Mouse (Mus musculus) urinary bladder, postnatal 36 days (tissue): ENCODE results near the gene Exph5.

Source experiments
- DNase-seq, 2 experiments: peaks; one replicate each; pipeline ENCODE4 v3.0.0; 2022; ENCODE audit warnings: low spot score in 2 of 2, mixed read lengths in 1 of 2

Gene Exph5

DNA sequence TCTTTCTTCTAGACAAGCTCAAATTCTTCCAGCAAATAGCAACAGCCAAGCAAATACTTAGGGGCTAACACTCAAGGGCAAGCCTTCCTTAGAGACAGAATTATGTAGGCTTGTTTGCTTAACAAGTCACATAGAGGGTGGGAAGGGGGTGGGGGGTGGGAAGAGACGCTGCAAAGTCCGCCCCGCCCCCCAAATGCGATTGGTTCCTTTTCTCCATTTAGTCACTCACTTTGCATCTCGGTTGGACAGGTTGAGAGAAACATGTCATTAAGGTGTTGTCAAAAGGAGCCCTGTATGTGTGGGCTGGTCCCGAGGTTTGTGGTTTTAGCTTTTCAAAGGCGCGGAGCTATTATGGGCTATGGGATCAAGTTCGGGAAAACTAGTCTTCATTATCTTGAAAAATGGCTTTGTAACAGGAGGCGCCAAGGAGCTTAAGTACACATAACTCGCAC lies at the start of gene Exph5:
Gene Exph5, plus strand, starts transcription at position 402 of the 452 bp plus-strand sequence.
- peak; percentile 21 to 36 for DNase-seq

DNA sequence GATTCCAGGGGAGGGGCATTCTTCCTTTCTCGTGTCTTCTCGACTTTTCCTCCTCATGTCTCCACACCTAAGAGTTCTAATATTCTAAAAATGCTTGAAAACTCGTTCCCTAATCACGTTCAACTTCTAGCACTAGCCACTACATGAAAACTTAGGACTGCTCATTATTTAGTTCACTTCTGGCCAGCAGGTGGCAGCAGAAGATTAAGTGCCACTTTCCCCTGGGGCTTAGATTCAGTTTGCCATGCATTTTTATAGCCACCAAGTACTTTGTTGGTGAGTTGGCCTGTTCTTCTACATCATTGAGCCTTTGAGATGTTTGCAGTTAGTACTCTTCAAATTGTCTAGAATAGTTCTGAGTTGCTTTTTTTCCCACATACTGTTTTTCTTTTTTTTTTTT lies 47.1 kb upstream of the Exph5 start:
- DNase-seq: peak; percentile 63 to 67

DNA sequence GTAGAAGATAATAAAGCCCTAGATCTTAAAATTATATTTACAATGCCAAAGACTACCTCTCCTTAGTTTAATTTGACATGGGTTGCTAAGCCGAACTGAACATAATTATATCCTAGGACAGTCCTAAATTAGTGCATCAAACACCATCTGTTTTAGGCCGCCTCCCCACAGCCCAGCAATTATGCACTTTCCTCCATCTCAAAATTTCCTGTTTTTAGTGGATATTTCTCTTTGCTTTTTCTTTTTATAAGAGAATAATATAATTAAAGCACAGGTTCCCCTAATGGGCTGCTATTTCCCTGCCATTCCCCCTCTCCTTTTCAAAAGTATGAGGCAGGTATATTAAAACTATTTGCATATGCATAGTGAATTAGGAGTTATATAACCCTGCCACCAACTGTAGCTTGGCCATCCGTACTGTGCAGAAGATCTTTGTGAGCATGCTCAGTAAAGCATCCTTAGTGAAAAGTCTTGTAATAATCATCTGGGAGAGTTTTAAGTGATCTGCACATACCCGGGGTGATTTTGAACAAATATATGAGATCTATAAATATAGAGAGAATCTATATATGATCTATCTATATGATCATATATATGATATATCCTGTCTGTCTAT lies 44.7 kb upstream of the Exph5 start:
- DNase-seq: no peak

DNA sequence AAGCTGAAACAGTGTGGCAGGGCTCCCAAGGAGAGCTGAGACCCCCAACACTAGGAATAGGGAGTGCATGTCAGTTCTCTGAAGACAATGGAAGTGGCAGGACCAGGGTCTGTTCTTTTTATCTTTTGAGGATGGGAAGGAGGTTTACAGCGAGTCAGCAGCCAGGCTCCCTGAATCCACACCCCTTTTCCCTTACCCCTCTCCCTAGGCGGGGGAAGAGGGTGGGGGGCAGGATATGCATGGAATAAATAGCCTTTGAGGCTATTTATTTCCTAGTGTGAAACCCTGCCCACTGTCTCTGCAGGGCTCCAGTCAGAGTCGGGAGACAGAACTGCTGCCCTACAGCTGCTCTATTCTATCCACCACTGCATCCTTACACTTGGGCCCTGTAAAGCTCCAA lies 43.7 kb upstream of the Exph5 start:
- no peak for DNase-seq

DNA sequence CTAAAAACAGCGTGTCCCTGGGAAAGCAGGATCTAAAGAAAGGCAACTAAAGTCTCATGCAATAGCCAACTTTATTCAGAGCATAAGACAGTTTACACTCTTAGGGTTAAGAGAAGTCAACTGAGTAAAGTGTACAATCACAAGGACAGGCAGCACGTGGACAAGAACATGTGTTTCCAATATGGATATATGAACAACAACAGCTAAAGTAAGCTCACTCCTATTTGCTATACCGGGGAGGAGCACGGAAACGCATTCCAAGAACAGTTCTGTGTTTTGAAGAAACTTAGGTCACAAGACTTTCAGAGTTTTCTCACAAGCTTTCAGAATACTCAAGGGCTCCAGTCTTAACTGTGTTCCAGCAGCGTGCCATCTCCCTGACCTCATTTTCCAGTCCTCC lies 43.3 kb upstream of the Exph5 start:
- DNase-seq: no peak

DNA sequence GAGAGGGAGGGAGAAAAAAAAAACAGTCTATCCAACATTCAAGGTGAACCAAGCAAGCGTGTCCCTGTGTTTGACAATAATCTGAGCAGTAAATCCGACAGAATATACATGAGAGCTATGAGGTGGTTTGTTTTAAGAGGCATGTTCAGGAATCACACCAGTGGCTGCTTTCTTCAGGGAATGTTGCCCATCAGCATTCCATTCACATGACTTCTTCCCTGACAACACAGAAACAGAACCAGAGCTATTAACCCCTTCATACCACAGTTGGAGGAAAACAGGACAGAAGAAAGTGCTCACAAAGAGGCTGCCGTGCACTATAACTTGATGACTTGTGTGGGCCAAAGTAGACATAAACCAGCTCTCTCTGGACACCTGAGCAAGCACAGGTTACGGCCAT lies 37.1 kb upstream of the Exph5 start:
- DNase-seq: no peak

DNA sequence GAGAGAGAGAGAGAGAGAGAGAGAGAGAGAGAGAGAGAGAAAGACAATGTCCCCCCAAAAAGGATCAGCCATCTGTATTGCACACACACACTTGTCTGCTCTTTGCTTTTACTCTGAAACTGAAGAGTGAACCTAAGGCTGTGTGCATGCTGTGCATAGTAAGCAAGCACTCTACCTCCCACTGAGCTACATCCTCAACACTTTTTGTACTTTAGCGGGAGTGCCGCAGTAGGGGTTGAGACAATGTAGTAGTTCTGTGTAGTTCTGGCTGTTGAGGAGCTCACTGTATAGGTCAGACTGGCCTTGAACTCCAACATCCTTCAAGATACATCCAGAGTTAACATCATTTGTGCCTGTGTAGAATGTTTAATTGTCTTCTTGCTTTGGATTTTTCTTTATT lies 35.9 kb upstream of the Exph5 start:
- DNase-seq: no peak

DNA sequence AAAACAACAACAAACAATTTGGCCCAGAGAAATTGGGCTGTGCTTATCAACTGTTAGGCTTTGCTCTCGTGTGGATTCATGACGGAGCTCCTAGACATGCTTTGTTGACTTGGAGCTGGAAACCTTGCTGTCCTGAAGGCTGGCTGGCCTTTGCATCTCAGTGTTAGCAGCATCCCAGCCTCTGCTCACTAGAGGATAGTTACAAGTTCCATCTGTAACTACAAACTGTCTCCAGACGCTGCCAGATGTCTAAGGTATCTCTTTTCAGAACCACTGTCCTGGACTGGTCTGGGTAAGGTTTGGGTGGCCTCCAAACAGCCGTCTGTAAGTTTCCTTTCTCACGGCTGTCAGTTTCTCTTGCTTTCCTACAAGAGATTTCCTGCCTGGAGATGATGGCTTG lies 33.4 kb upstream of the Exph5 start:
- no peak for DNase-seq

DNA sequence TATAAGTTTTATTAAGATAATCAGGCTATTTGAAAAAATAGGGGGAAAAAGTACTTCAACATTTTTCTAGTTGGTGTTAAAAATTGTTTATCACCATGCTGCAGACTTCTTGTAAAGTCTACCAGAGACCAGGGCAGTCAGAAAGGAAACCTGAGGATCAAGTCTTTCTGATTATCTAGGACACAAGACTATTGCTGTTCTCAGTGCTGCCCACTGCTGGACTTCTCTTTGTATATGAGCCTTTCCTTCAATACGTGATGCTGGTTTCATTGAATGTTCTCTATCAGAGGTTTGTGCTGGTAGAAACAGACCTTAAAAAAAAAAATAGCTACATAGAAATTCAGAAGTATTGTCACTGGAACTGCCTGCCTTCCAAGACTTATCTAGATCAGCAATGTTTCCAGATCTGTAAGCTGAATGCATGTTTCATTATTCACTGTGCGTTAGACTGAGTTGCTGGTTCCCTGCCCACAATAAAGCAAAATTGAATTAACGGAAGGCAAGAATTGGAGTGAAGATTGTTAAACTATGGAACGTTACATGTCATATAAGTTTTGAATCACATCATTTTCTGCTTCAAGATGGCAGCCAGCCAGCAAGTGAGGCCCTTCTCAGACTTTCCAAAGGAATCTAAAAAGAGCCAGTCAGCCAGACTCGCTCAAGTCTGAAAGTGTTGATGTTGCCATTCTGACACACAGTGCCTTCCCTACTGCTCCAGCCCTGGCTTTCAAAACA lies 32.6 kb upstream of the Exph5 start:
- peak in 1 of 2 experiments; percentile 7 for DNase-seq

DNA sequence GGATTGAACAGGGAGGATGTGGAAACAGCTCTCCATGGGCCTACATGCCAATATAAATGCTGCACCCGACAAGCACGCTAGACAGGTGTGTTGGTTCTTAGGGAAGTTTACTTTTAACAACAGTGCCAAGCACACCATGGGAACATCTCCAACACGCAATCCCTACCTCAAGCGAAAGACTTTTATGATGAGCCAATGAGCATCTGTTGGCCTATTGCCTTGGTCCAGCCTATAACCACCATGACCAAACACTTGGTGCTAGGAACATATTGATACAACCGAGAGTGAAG lies 32.1 kb upstream of the Exph5 start:
- no peak for DNase-seq

DNA sequence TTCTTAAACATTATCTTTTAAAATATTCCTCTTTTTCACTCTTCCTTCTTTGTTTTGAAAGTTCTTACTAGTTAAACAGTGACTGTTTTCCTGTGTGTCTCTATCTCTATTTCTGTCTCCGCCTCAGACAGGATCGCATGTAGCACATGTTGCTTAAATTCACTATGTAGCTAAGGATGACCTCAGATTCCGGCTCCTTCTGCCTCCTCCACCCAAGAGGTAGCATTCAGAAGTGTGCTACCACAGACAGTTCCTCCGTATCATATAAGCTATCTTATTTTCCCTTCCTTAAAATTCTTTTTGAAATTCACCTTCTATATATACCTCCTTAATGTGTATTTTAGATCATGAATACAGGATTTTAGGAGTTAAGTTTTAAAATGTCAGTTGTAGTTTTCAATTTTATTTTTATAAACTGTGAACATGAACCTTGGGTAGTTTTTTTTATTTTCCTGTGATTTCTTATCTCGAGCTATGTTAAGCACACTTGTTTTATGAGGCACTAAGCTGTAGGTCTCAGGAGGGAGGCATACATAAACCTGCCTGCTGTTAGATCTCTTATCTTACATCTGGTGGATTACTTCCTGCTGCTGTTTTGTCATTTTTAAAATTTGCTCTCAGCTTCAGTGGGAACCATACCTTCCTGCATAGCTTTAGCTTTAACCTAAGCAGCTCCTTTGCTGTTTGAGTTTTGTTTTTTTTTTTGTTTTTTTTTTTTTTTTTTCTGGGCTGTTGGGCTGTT lies 30.0 kb upstream of the Exph5 start:
- DNase-seq: no peak

DNA sequence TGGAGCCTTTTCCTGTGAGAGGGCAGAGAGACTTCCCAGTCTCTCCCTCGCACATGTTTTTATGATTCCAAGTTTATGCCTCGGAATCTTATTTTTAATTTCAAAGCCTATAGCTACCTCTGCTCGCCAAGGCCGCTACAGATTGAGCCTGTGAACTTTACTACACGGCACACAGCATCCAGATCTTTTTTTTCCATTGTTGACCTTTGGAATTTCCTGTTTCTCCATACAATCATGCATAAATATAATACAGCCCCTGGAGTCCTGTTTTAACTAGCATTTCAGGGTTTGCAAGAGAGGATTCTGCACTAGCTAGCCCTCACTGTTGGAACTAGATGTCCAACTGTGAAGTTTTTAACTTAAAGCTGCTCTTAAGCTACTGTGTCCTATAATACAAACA lies 29.3 kb upstream of the Exph5 start:
- DNase-seq: no peak

DNA sequence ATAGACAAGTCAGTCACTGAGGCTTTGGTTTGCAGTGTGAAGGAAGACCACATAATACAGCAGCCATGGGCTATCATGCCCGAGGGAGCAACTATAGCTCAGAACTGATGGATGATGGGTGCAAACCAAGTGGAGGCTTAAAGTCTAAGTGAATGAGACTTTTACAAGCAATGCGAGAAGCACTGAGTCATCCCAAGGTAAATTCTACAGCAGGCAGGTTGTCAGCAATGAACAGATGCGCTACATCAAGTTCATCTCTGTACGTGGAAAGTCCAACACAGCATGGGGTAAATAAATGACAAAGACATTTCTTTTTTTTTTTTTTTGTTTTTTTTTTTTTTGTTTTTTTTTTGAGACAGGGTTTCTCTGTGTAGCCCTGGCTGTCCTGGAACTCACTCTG lies 28.8 kb upstream of the Exph5 start:
- no peak for DNase-seq

DNA sequence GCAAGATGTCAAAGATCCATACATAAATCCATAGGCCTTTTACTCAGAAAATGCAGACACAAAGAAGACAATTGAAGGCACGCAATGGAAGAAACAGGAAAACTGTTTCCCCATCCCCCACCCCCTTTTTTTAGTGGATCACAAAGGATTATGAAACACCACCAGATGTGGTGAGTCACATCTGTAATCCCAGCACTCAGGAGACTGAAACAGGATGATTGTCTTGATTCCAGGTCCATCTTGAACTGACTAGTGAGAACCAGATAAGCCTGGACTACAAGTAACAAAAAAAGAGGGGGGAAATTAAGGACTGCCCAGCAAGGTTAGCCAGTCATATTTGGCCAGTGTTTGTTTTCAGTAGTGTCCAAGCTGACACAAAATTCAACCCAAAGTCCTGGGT lies 25.1 kb upstream of the Exph5 start:
- DNase-seq: no peak

DNA sequence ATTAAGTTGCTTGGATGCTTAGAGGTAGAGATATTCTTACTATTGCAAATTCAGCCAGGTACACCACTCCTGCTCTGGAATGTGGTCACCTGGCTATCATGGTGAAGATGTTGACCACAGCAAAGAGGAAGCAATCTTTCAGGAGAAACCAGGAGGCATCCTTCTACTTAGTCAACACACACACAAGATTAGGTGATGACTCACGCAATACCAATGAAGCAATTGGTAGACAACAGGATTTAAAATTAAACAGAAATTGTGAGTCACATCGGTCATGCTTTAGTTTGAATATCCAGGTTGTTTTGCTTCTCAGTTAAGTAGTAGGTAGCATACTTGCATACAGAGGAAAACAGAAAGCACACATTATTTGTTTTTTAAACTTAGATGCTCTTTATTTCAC lies 22.5 kb upstream of the Exph5 start:
- DNase-seq: no peak

DNA sequence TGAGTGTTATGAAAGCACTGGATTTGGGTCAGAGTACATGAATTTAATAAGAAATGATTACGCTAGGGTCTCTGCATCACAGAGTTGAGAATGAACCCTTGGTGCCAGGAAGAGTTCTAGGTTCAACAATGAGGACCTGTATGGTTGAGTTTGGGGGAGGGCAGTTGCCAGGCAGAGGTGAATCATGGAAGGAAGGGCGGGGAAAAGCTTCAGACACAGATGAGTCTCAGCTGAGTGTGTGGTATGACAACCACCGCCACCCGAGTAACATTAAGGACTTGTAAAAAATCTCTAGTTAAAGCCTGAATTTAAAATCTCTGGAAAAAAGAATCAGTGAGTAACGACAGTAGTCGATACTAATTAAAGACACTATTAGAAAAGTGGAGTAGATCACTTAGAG lies 14.7 kb upstream of the Exph5 start:
- no peak for DNase-seq

DNA sequence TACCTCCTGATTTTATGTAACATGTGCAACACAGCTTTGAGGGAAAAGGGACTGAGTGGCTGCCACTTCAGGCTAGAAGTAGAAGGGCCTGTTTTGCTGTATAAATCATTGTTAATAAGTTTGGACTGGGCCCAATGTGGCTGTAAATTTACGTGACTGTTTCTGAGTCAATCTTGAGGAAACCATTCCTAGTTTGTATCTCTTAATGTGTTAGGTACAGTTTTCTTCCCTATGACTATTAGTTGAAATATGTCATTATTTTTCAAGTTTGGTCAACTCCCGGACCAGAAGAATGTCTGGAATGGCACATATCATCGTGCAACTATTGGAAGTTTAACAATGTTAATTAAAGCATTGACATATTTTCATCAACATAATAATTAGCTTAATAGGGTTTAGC lies 11.5 kb upstream of the Exph5 start:
- no peak for DNase-seq

DNA sequence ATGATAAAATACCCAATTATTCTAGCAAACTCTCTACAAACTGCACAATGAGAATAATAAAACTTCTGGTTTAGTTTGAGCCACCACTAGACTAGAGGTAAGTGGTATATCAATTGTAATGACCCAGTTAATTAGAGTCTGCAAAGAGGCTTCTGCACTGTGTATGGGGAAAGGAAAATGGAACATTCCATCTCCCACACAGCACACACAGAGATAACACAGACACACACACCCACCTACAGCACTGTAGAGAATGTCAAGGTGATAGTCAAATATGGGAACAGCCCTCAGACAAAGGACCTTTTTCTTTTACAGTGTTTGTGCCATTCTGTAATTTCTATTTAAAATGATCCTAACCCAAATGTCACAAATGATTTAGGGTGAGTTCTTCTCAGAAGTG lies 8.6 kb upstream of the Exph5 start:
- no peak for DNase-seq

DNA sequence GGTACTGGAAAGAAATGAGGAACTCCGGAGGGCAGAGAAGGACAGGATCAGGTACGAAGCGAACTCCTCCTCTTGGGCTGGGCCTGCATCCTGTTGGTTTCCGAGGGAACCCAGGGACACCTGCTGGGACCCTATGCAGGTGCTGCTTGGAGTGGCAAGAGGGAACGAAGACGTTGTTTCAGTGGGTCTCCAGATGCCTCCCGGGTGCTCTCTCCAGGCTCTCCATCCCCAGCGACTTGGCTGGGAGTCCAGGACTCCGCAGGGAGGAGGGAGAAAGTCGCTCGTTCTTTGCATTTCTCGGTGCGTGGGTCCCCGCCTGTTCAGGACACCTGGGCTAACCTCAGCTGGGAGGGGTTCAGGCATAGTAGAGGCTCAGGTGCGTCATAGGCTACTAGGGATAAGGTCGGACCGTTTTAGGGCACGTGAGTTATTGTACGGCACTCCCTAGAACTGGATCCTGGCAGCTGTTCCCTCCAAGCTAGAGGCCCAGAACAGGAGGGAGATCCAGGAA lies 386 bp downstream of the Exph5 start:
- DNase-seq: peak in 1 of 2 experiments; percentile 11

DNA sequence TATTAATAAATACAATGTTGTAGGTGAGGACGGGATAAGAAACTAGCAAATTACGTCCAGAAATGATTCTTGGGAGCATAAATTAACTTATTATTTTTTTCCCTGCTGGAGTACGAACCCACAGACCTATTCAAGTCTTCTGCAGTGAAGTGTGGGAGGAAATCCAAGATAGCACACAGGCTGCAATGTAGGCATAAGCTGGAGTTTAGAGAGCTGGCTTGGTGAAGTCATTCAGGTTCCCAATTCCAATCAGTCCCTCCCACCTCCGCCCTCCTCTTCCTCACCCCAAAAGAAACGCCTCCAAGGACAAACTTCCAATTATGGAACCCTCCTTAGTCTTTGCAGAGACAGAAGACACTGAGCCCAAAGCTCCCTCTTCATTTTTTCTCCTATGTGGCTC lies 945 bp downstream of the Exph5 start:
- no peak for DNase-seq

DNA sequence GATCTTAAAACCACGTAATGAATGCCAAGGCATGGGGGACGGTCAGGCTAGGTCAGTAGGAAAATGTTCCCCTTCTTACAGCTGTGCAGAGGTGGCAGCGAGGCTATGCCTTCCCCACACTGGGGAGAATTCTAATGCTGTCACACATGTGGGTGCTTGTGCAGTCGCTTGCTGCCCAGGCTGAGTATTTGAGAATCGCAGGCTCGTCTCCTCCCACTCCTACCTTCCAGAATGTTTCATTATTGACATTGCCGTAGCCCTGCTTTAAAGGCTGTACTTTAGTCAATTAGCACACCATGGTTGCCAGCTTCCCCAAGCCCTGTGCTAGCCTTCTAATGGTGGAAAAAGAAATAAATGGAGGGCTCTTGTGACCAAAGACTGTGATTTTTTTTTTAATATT lies 6.4 kb downstream of the Exph5 start:
- DNase-seq: no peak

DNA sequence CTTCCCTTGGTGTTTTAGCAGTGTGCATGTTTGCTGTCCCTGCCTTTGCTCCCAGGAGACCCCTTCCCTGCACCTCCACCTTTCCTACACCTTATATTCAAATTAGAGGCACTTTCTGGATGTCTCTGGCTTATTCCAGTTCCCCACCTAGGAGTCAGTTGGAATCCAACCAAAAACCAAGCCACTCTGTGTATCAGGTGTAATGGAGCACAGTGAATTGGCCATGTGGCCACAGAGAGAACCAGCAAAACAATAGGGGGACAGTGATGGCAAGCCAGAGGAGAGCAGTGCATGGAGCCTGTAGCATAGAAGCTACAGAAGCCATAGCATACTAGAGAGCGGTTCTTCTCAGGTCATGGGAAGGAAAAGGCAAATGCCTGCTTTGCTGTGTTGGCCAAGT lies 11.5 kb downstream of the Exph5 start:
- DNase-seq: no peak
